Mouse (Mus musculus) embryonic facial prominence, embryonic 12.5 days (tissue): ENCODE results near the gene Zfp473. TPM values are rescaled to one million over a fixed set of nuclear protein-coding genes. Genes with fewer than 3 reads are reported as not detected.

Experiments
- ATAC-seq: fragments of 200-750 bp; cut with Nextera tagmentation; 2 replicates; pipeline ENCODE4 v1.8.0; 2017; ENCODE audit not compliant: insufficient number of reproducible peaks, insufficient read depth, low FRiP score, low TSS enrichment
- H3K27ac ChIP-seq: fragments of 300-500 bp; sonication (generic); 2 replicates; pipeline ENCODE4 v1.5.1; 2016; ENCODE audit warnings: mild to moderate bottlenecking
- H3K27me3 ChIP-seq: fragments of 300-500 bp; sonication (generic); 2 replicates; pipeline ENCODE4 v1.6.1; 2016; ENCODE audit warnings: mild to moderate bottlenecking, moderate library complexity
- H3K36me3 ChIP-seq: fragments of 300-500 bp; sonication (generic); 2 replicates; pipeline ENCODE4 v1.6.1; 2016; ENCODE audit warnings: mild to moderate bottlenecking
- H3K4me1 ChIP-seq: fragments of 300-500 bp; sonication (generic); 2 replicates; pipeline ENCODE4 v1.6.1; 2016
- H3K4me2 ChIP-seq: fragments of 300-500 bp; sonication (generic); replicated peaks from 2 replicates; pipeline ENCODE4 v1.6.1; 2016; ENCODE audit warnings: mild to moderate bottlenecking, moderate library complexity
- H3K4me3 ChIP-seq: fragments of 300-500 bp; sonication (generic); 2 replicates; pipeline ENCODE4 v1.5.1; 2016; ENCODE audit warnings: mild to moderate bottlenecking
- H3K9ac ChIP-seq: fragments of 300-500 bp; sonication (generic); 2 replicates; pipeline ENCODE4 v1.6.1; 2016; ENCODE audit warnings: mild to moderate bottlenecking, moderate library complexity
- H3K9me3 ChIP-seq: fragments of 300-500 bp; sonication (generic); 2 replicates; pipeline ENCODE4 v1.6.1; 2016; ENCODE audit warnings: mild to moderate bottlenecking, moderate library complexity
- WGBS: fragments of 180-500 bp; shearing (Covaris S2); methylation state at CpG from one replicate; pipeline ENCODE4 v1.1.7; 2016; 5-methylcytosine and 5-hydroxymethylcytosine counted together
- polyA plus RNA-seq: library from polyadenylated mRNA; unstranded; fragments of >200 nt; fragmentation: Nextera tagmentation; extraction: Ambion mirVana; gene quantifications from 2 replicates; pipeline ENCODE4 v1.2.1, GENCODE M21; 2016

Gene Zfp473
- polyA plus RNA-seq, 1 experiment from 2014 or later, result 2.3 TPM

DNA sequence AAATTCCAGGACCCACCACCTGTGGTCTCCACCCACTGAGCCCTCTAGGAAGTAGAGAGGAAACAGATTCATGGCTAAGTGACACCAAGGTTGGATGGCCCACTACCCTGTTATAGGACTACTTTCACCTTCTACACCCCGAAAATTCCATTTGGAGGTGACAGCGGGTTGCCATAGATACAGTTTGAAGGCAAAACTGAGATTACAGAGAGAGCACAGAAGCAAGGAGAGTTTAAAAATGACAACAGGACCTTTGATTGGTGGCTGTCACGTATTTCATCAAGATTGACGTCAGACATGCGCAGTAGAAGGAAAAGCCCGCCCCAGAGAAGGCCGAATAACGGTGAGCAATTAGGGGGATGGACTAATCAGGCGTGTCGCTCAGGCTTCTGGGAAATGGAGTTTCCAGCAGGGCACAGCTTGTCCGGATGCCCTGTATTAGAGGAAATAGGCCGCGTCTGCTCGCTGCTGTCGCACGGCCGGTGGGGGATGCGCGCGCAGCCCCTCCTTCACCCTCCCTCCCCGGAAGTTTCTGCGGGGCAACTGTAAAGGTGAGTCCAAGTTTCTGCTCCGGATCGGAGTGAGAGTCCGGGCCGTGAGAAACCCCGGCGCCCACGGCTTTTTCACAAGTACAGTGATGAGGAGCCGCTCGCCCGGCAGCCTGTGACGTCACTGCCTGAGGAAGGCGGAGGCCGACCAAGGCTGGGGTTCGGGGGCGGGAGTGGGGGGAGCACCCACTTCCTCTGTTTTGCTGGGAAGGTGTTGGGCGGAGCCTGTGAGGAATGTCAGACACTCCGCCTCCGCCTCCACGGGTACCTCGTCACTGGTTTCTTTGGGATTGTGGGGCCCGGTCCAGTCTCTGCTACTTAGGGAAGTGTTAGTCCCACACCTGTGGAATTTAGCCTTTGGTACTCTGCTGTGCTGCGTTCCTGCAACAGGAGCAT is 2.5 kb downstream of the Zfp473 start, which contains the start of gene Vrk3:
Gene Vrk3, plus strand, starts transcription at position 313 of the 944 bp plus-strand sequence.
- H3K27me3 ChIP-seq, result no peaks in the 10 kb centered on the region
- under 1% methylated on average over 44 of the region's 44 CpGs for WGBS
- peaks cover 12% of the 10 kb centered on the region for H3K36me3 ChIP-seq
- H3K27ac ChIP-seq, result peak within 1 kb of the TSS; percentile 88
- peak; percentile 95 for ATAC-seq
- peak within 1 kb of the TSS; percentile 70 for H3K4me2 ChIP-seq
- peak within 1 kb of the TSS; percentile 58 for H3K9ac ChIP-seq
- H3K9me3 ChIP-seq, result no peaks in the 10 kb centered on the region
- H3K4me3 ChIP-seq, result peak within 1 kb of the TSS; percentile 57
- peaks cover 19% of the 10 kb centered on the region for H3K4me1 ChIP-seq

DNA sequence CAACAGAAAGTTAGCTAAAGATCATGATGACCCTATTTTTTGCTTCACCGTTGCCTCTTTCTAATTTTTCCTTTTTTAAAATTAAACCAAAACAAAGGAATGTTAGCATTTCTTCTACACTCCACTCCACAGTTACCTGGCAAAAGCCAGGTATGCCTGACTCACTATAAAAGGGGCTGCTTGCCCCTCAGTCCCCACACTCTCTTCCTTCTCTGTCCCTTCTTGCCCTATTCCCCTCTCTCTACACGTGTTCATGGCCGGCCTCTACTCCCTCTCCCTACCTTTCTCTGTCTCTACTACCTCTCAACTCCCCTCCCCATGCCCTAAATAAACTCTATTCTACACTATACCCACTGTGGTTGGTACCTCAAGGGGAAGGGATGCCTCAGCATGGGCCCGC is 3.7 kb downstream of the Zfp473 start:
- 0 out of 2 replicates have a peak overlapping the region, but pooled peaks have one; percentile 5 for H3K4me3 ChIP-seq
- no peaks in the 10 kb centered on the region for H3K9me3 ChIP-seq
- peaks cover 19% of the 10 kb centered on the region for H3K4me1 ChIP-seq
- 70% methylated on average over 4 of the region's 4 CpGs for WGBS
- peaks cover 2% of the 10 kb centered on the region; the same call in 1 of the 2 replicates for H3K36me3 ChIP-seq
- no peak overlapping the region for H3K9ac ChIP-seq
- H3K4me2 ChIP-seq, result peak overlapping the region; percentile 70
- ATAC-seq, result no peak
- H3K27me3 ChIP-seq, result no peaks in the 10 kb centered on the region
- no peak overlapping the region for H3K27ac ChIP-seq

- peak overlapping the region; percentile 71 for H3K4me2 ChIP-seq
- peak overlapping the region; percentile 41 for H3K4me3 ChIP-seq
- H3K9ac ChIP-seq, result peak overlapping the region; percentile 49
- no peaks in the 10 kb centered on the region for H3K9me3 ChIP-seq
- ATAC-seq, result peak; percentile 58
- no peaks in the 10 kb centered on the region for H3K27me3 ChIP-seq
- H3K4me1 ChIP-seq, result peaks cover 19% of the 10 kb centered on the region
- WGBS, result under 1% methylated on average over 18 of the region's 18 CpGs
- peak overlapping the region; percentile 25; the same call in 1 of the 2 replicates for H3K27ac ChIP-seq
- H3K36me3 ChIP-seq, result no peaks in the 10 kb centered on the region
Observed at GRCm38 (mm10) chr7:44745076-44745475, 5.8 kb downstream of the Zfp473 start.

DNA sequence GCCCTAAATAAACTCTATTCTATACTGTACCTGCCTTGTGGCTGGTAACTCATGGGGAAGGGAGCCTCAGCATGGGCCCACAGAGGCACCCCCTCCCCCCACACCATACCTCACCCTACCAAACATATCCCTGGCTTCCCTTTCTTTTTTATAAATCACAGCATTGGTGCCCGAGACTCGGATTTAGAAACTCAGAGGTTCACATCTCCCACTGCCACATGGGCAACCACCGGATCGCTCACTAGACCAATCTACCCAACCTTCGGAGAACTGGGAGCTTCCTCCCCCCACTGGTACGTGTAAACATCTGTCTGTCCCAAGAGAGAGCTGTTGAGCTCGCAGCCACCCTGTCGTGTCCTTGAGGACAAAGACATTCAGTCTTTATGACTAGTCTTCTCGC is 6.6 kb downstream of the Zfp473 start:
- Histone ChIP-seq H3K4me1 (peaks cover 11% of the 10 kb centered on the region), H3K27ac (no peak overlapping the region), H3K4me2 (peak overlapping the region; percentile 71), H3K27me3 (no peaks in the 10 kb centered on the region), H3K36me3 (no peaks in the 10 kb centered on the region), H3K4me3 (peak overlapping the region; percentile 41), H3K9ac (no peak overlapping the region), H3K9me3 (no peaks in the 10 kb centered on the region)
- no peak for ATAC-seq
- WGBS, result 37% methylated on average over 9 of the region's 9 CpGs

DNA sequence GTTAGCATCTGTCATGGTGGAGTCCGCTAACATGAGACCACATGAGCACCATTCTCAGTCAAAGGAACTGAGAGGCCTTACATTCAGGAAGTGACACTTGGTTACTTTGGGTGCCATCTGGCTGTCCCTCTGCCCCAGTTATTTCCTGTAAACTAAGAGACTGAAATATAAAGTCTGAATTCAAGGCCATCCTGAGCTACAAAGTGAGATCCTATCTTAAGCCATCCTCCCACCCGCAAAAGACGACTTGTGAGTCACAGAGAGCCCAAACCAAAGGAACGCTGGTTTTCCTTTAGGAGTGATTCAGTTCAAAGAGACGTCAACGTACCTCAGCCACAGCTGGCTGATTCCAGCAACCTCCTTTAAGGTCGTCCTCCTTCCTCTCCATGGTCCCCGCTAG is 9.5 kb downstream of the Zfp473 start:
- WGBS, result 85% methylated on average over 8 of the region's 8 CpGs
- H3K27ac ChIP-seq, result no peak overlapping the region
- H3K27me3 ChIP-seq, result no peaks in the 10 kb centered on the region
- no peaks in the 10 kb centered on the region for H3K4me1 ChIP-seq
- no peaks in the 10 kb centered on the region for H3K36me3 ChIP-seq
- ATAC-seq, result no peak
- H3K4me2 ChIP-seq, result no peak overlapping the region
- no peak overlapping the region for H3K4me3 ChIP-seq
- no peaks in the 10 kb centered on the region for H3K9me3 ChIP-seq
- no peak overlapping the region for H3K9ac ChIP-seq

GRCm38 (mm10) chr7:44733723-44734122 is 17.1 kb downstream of the Zfp473 start:
- no peak overlapping the region for H3K4me2 ChIP-seq
- H3K36me3 ChIP-seq, result 0 out of 2 replicates have a peak, but pooled peaks cover 4% of the 10 kb centered on the region
- no peak overlapping the region for H3K4me3 ChIP-seq
- no peak for ATAC-seq
- 0 out of 2 replicates have a peak, but pooled peaks cover 4% of the 10 kb centered on the region for H3K9me3 ChIP-seq
- H3K9ac ChIP-seq, result no peak overlapping the region
- WGBS, result 89% methylated on average over 9 of the region's 9 CpGs
- H3K27ac ChIP-seq, result no peak overlapping the region
- no peaks in the 10 kb centered on the region for H3K4me1 ChIP-seq
- no peaks in the 10 kb centered on the region for H3K27me3 ChIP-seq

GRCm38 (mm10) chr7:44728082-44728975 is 22.5 kb downstream of the Zfp473 start:
- Histone ChIP-seq H3K27ac (no peak overlapping the region), H3K4me1 (no peaks in the 10 kb centered on the region), H3K4me3 (no peak overlapping the region), H3K27me3 (no peaks in the 10 kb centered on the region), H3K9ac (no peak overlapping the region), H3K4me2 (no peak overlapping the region), H3K36me3 (0 out of 2 replicates have a peak, but pooled peaks cover 4% of the 10 kb centered on the region), H3K9me3 (peaks cover 8% of the 10 kb centered on the region; the same call in 1 of the 2 replicates)
- 86% methylated on average over 11 of the region's 11 CpGs for WGBS
- ATAC-seq, result no peak

DNA sequence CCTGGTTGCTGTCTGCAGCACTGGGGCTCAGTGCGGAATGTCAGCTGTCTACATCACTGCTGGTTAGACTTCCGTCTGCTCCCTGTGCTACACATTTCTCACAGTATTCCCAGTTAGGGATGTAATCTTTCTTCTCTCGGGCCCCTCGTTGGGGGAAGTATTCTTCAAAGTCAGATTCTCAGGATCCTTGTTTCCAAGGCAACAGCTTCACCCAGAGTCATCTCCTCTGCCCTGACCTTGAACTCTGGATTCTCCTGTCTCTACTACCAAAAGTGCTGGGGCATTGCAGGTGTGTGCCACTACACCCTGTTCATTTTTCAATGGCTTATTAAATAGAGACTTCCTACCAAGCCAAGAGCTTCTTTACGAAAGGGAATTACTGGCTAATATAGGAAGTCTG is 23.7 kb downstream of the Zfp473 start:
- Histone ChIP-seq H3K36me3 (0 out of 2 replicates have a peak, but pooled peaks cover 3% of the 10 kb centered on the region), H3K9me3 (peaks cover 8% of the 10 kb centered on the region; the same call in 1 of the 2 replicates), H3K4me1 (no peaks in the 10 kb centered on the region), H3K4me2 (no peak overlapping the region), H3K9ac (no peak overlapping the region), H3K27me3 (no peaks in the 10 kb centered on the region), H3K27ac (no peak overlapping the region), H3K4me3 (no peak overlapping the region)
- WGBS, result 67% methylated on average over 5 of the region's 5 CpGs
- no peak for ATAC-seq

DNA sequence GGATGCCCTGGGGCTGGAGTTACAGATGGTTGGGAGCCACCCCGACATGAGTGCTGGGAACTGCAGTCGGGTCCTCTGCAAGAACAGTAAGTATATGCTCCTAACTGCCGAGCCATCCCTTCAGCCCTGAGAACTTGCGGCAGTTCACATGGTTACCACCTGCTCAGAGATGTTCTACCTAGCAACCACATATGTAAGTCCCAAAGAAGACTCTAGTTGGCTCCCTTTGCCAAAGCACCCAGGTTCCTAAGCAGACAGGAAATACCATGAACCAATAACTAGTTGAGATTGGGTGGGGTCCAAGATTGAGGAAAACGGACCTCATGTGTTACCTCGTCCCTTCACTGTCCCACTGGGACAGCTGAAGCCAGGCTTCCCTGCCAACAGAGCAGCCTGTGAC is 24.5 kb downstream of the Zfp473 start:
- ATAC-seq, result no peak
- 76% methylated on average over 6 of the region's 6 CpGs for WGBS
- no peaks in the 10 kb centered on the region for H3K36me3 ChIP-seq

GRCm38 (mm10) chr7:44724316-44724715 is 26.5 kb downstream of the Zfp473 start:
- no peak for ATAC-seq
- Histone ChIP-seq H3K9ac (no peak overlapping the region), H3K4me1 (no peaks in the 10 kb centered on the region), H3K27me3 (no peaks in the 10 kb centered on the region), H3K9me3 (peaks cover 8% of the 10 kb centered on the region; the same call in 1 of the 2 replicates), H3K36me3 (no peaks in the 10 kb centered on the region), H3K27ac (no peak overlapping the region), H3K4me2 (no peak overlapping the region), H3K4me3 (no peak overlapping the region)
- WGBS, result 22% methylated on average over 7 of the region's 7 CpGs

More for the DNA sequence above, 24.5 kb downstream of the Zfp473 start:
- Histone ChIP-seq H3K4me2 (no peak overlapping the region), H3K9me3 (peaks cover 8% of the 10 kb centered on the region; the same call in 1 of the 2 replicates), H3K27me3 (no peaks in the 10 kb centered on the region), H3K9ac (no peak overlapping the region), H3K4me3 (no peak overlapping the region), H3K4me1 (no peaks in the 10 kb centered on the region), H3K27ac (no peak overlapping the region)

DNA sequence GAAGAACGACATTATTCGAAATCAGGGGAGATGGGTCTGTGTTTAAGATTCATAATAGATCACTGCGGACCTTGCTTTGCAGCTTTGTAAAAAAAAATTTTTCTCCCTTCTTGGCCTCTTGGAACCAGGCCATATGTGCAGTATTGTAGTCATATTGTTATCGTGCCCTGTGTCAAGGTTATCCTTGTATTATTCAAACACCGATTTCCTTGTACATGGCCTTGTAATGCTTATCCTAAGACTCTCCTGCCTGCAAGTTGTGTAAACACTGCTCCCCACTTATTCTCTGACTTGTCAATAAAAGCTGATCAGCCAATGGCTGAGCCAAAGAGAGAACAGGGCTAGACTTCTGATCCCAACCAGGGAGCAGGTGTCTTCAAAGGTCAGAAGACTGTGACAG is 28.8 kb downstream of the Zfp473 start:
- no peaks in the 10 kb centered on the region for H3K4me1 ChIP-seq
- no peak overlapping the region for H3K9ac ChIP-seq
- no peaks in the 10 kb centered on the region for H3K36me3 ChIP-seq
- H3K9me3 ChIP-seq, result no peaks in the 10 kb centered on the region
- no peak for ATAC-seq
- no peaks in the 10 kb centered on the region for H3K27me3 ChIP-seq
- no peak overlapping the region for H3K4me2 ChIP-seq
- no peak overlapping the region for H3K4me3 ChIP-seq
- H3K27ac ChIP-seq, result no peak overlapping the region
- WGBS, result 86% methylated on average over 5 of the region's 5 CpGs
